Mouse (Mus musculus): ENCODE results near the gene Cds1. TPM values are rescaled to one million over a fixed set of nuclear protein-coding genes. Genes with fewer than 3 reads are reported as not detected.

Cds1 gene
- polyA plus RNA-seq, 1 experiment: 16.3 TPM

- Histone ChIP-seq H3K4me1 (ENCODE audit: control insufficient read depth, insufficient read depth, insufficient read length, low read length) (no peaks in the 10 kb centered on the region), H3K27ac (replicated peaks; ENCODE audit: low read depth, low read length) (no peak overlapping the region), H3K4me3 (ENCODE audit: insufficient read depth, low read depth, low read length) (no peak overlapping the region)
Measured at GRCm38 (mm10) chr5:101858891-101859436, 94.0 kb downstream of the Cds1 start.

GRCm38 (mm10) chr5:101861786-101862571 is 97.0 kb downstream of the Cds1 start:
- no peak overlapping the region for H3K4me3 ChIP-seq (ENCODE audit: insufficient read depth, low read depth, low read length)

GRCm38 (mm10) chr5:101862651-101863050 is 97.7 kb downstream of the Cds1 start:
- no peak overlapping the region for H3K27ac ChIP-seq (replicated peaks; ENCODE audit: low read depth, low read length)
- no peaks in the 10 kb centered on the region for H3K4me1 ChIP-seq (ENCODE audit: control insufficient read depth, insufficient read depth, insufficient read length, low read length)
- no peak overlapping the region for H3K4me3 ChIP-seq (ENCODE audit: insufficient read depth, low read depth, low read length)

More at GRCm38 (mm10) chr5:101861786-101862571, 97.0 kb downstream of the Cds1 start:
- Histone ChIP-seq H3K4me1 (ENCODE audit: control insufficient read depth, insufficient read depth, insufficient read length, low read length) (no peaks in the 10 kb centered on the region), H3K27ac (replicated peaks; ENCODE audit: low read depth, low read length) (no peak overlapping the region)

GRCm38 (mm10) chr5:101863946-101864345 is 99.0 kb downstream of the Cds1 start:
- H3K4me3 ChIP-seq (ENCODE audit: insufficient read depth, low read depth, low read length): no peak overlapping the region
- no peak overlapping the region for H3K27ac ChIP-seq (replicated peaks; ENCODE audit: low read depth, low read length)
- H3K4me1 ChIP-seq (ENCODE audit: control insufficient read depth, insufficient read depth, insufficient read length, low read length): no peaks in the 10 kb centered on the region

- Histone ChIP-seq H3K27ac (replicated peaks; ENCODE audit: low read depth, low read length) (no peak overlapping the region), H3K4me3 (ENCODE audit: insufficient read depth, low read depth, low read length) (no peak overlapping the region), H3K4me1 (ENCODE audit: control insufficient read depth, insufficient read depth, insufficient read length, low read length) (no peaks in the 10 kb centered on the region)
Measured at GRCm38 (mm10) chr5:101866722-101867121, 101.8 kb downstream of the Cds1 start.

Other genes with a start within 250 kb of the Cds1 start
- not detected in 2 replicates for gene Nkx6-1, start 100.1 kb upstream of the Cds1 start, polyA plus RNA-seq (2012; ENCODE audit: insufficient read depth, insufficient read length, missing spikeins)